Mouse (Mus musculus): ENCODE data around the gene Rps21. TPM values are rescaled to one million over a fixed set of nuclear protein-coding genes. Genes with fewer than 3 reads are reported as not detected.
"Not testable (repeated sequence)": the region's sequence is repeated elsewhere in the genome, so short reads cannot be mapped to it uniquely, and the experiment has no call there.

Gene Rps21
- total and polyA plus RNA-seq, 3 experiments: 653 to 2,791 (median 1,622) TPM

- H3K27me3 ChIP-seq (ENCODE audit: insufficient read depth, low read length): no peaks in the 10 kb centered on the region
- H3K4me1 ChIP-seq (ENCODE audit: insufficient read depth, low read depth, low read length): peaks cover 52% of the 10 kb centered on the region
- no peak for ATAC-seq (ENCODE audit: extremely low read depth, insufficient number of reproducible peaks, low FRiP score, poor library complexity, severe bottlenecking)
- no peak for DNase-seq (ENCODE audit: low spot score)
- peaks cover 33% of the 10 kb centered on the region for H3K36me3 ChIP-seq (replicated peaks)
- TF ChIP-seq GATA2 (IDR thresholded peaks at IDR 0.05; ENCODE audit: borderline replicate concordance, low read depth, low read length): no peak
- TF ChIP-seq GATA1 (IDR thresholded peaks at IDR 0.05; ENCODE audit: borderline replicate concordance, low read length): no peak
- no peak for TF ChIP-seq CTCF (IDR thresholded peaks at IDR 0.05; ENCODE audit: low read depth, low read length)
- no peak for TF ChIP-seq POLR2AphosphoS5 (IDR thresholded peaks at IDR 0.05; ENCODE audit: insufficient replicate concordance, low read depth, low read length)
- no peak for TF ChIP-seq TAL1 (conservative IDR thresholded peaks at IDR 0.05; ENCODE audit: low read depth, low read length)
- no peaks in the 10 kb centered on the region for H3K9me3 ChIP-seq (replicated peaks)
- H3K4me3 ChIP-seq (ENCODE audit: low read depth, low read length): no peak overlapping the region
Measured at GRCm38 (mm10) chr2:180254436-180255209, 2.6 kb upstream of the Rps21 start.

GRCm38 (mm10) chr2:180255701-180256100 is 1.5 kb upstream of the Rps21 start:
- TF ChIP-seq GATA1 (IDR thresholded peaks at IDR 0.05; ENCODE audit: borderline replicate concordance, low read length) (no peak), CTCF (IDR thresholded peaks at IDR 0.05; ENCODE audit: low read depth, low read length) (no peak), POLR2AphosphoS5 (IDR thresholded peaks at IDR 0.05; ENCODE audit: insufficient replicate concordance, low read depth, low read length) (no peak), TAL1 (conservative IDR thresholded peaks at IDR 0.05; ENCODE audit: low read depth, low read length) (no peak), GATA2 (IDR thresholded peaks at IDR 0.05; ENCODE audit: borderline replicate concordance, low read depth, low read length) (no peak)
- peak; percentile 15 for ATAC-seq (ENCODE audit: extremely low read depth, insufficient number of reproducible peaks, low FRiP score, poor library complexity, severe bottlenecking)
- Histone ChIP-seq H3K36me3 (replicated peaks) (peaks cover 44% of the 10 kb centered on the region), H3K9me3 (replicated peaks) (no peaks in the 10 kb centered on the region), H3K27me3 (ENCODE audit: insufficient read depth, low read length) (no peaks in the 10 kb centered on the region), H3K4me3 (ENCODE audit: low read depth, low read length) (peak overlapping the region; percentile 97; the same call in 1 of the 2 replicates), H3K4me1 (ENCODE audit: insufficient read depth, low read depth, low read length) (peaks cover 57% of the 10 kb centered on the region)
- DNase-seq (ENCODE audit: low spot score): no peak

GRCm38 (mm10) chr2:180256296-180257000 is 729 bp upstream of the Rps21 start:
- TF ChIP-seq TAL1 (conservative IDR thresholded peaks at IDR 0.05; ENCODE audit: low read depth, low read length): no peak
- no peak for TF ChIP-seq GATA2 (IDR thresholded peaks at IDR 0.05; ENCODE audit: borderline replicate concordance, low read depth, low read length)
- no peak for TF ChIP-seq GATA1 (IDR thresholded peaks at IDR 0.05; ENCODE audit: borderline replicate concordance, low read length)
- no peak for TF ChIP-seq CTCF (IDR thresholded peaks at IDR 0.05; ENCODE audit: low read depth, low read length)
- TF ChIP-seq POLR2AphosphoS5 (IDR thresholded peaks at IDR 0.05; ENCODE audit: insufficient replicate concordance, low read depth, low read length): no peak

GRCm38 (mm10) chr2:180257963-180258865 is 1.0 kb downstream of the Rps21 start:
- H3K4me1 ChIP-seq (ENCODE audit: insufficient read depth, low read depth, low read length): peaks cover 58% of the 10 kb centered on the region
- peaks cover 69% of the 10 kb centered on the region for H3K36me3 ChIP-seq (replicated peaks)
- H3K27me3 ChIP-seq (ENCODE audit: insufficient read depth, low read length): no peaks in the 10 kb centered on the region
- H3K9me3 ChIP-seq (replicated peaks): no peaks in the 10 kb centered on the region
- TF ChIP-seq CTCF (IDR thresholded peaks at IDR 0.05; ENCODE audit: low read depth, low read length): no peak
- TF ChIP-seq POLR2AphosphoS5 (IDR thresholded peaks at IDR 0.05; ENCODE audit: insufficient replicate concordance, low read depth, low read length): no peak
- no peak for TF ChIP-seq GATA1 (IDR thresholded peaks at IDR 0.05; ENCODE audit: borderline replicate concordance, low read length)
- no peak for TF ChIP-seq GATA2 (IDR thresholded peaks at IDR 0.05; ENCODE audit: borderline replicate concordance, low read depth, low read length)
- no peak for TF ChIP-seq TAL1 (conservative IDR thresholded peaks at IDR 0.05; ENCODE audit: low read depth, low read length)
- no peak for ATAC-seq (ENCODE audit: extremely low read depth, insufficient number of reproducible peaks, low FRiP score, poor library complexity, severe bottlenecking)
- H3K4me3 ChIP-seq (ENCODE audit: low read depth, low read length): peak overlapping the region; percentile 97
- DNase-seq (ENCODE audit: low spot score): no peak

More at GRCm38 (mm10) chr2:180256296-180257000, 729 bp upstream of the Rps21 start:
- Histone ChIP-seq H3K27me3 (ENCODE audit: insufficient read depth, low read length) (no peaks in the 10 kb centered on the region), H3K4me3 (ENCODE audit: low read depth, low read length) (peak overlapping the region; percentile 97), H3K4me1 (ENCODE audit: insufficient read depth, low read depth, low read length) (peaks cover 58% of the 10 kb centered on the region), H3K9me3 (replicated peaks) (no peaks in the 10 kb centered on the region), H3K36me3 (replicated peaks) (peaks cover 51% of the 10 kb centered on the region)
- DNase-seq (ENCODE audit: low spot score): peak; percentile 53
- ATAC-seq (ENCODE audit: extremely low read depth, insufficient number of reproducible peaks, low FRiP score, poor library complexity, severe bottlenecking): no peak

GRCm38 (mm10) chr2:180258951-180259484 is 1.8 kb downstream of the Rps21 start:
- Histone ChIP-seq H3K36me3 (replicated peaks) (peaks cover 75% of the 10 kb centered on the region), H3K4me1 (ENCODE audit: insufficient read depth, low read depth, low read length) (peaks cover 57% of the 10 kb centered on the region)

More at GRCm38 (mm10) chr2:180258951-180259484, 1.8 kb downstream of the Rps21 start:
- 0 out of 2 replicates have a peak, but pooled peaks have one; percentile 56 for TF ChIP-seq POLR2AphosphoS5 (IDR thresholded peaks at IDR 0.05; ENCODE audit: insufficient replicate concordance, low read depth, low read length)
- not testable (repeated sequence) for ATAC-seq (ENCODE audit: extremely low read depth, insufficient number of reproducible peaks, low FRiP score, poor library complexity, severe bottlenecking); DNase-seq (ENCODE audit: low spot score); H3K9me3 ChIP-seq (replicated peaks); H3K27me3 ChIP-seq (ENCODE audit: insufficient read depth, low read length)
- H3K4me3 ChIP-seq (ENCODE audit: low read depth, low read length): peak overlapping the region; percentile 53; the same call in 1 of the 2 replicates
